Mouse (Mus musculus): Measurements from ENCODE around the gene Abl2.

- TF ChIP-seq CTCF (IDR thresholded peaks at IDR 0.05) (no peak), EP300 (IDR thresholded peaks at IDR 0.05) (no peak)
These were observed 115.0 kb downstream of the Abl2 start for GRCm38 (mm10) chr1:156673476-156674194.
